Mouse (Mus musculus) left cerebral cortex, adult 18-20 months (tissue): ENCODE measurements around the gene Krtap4-9. TPM values are rescaled to one million over a fixed set of nuclear protein-coding genes. Genes with fewer than 3 reads are reported as not detected.
"Not testable (repeated sequence)": the region's sequence is repeated elsewhere in the genome, so short reads cannot be mapped to it uniquely, and the experiment has no call there.

Experiments
- DNase-seq, 2 experiments: peaks; one replicate each; pipeline ENCODE4 v3.0.0; 2021 to 2022; ENCODE audit warnings: low spot score in 2 of 2, mixed read lengths in 1 of 2
- long read RNA-seq, 2 experiments: library from polyadenylated mRNA; stranded (forward); transcript quantifications; one replicate each; pipeline ENCODE4 v2.0.0; 2021
- total RNA-seq, 2 experiments: library from RNA; stranded (reverse); gene quantifications; 2 replicates each; pipeline ENCODE4 v1.2.3; 2021

Krtap4-9 gene
- total RNA-seq, result not detected
- long read RNA-seq, experiment 1, result 0 reads
- long read RNA-seq, experiment 2, result 0 reads

DNA sequence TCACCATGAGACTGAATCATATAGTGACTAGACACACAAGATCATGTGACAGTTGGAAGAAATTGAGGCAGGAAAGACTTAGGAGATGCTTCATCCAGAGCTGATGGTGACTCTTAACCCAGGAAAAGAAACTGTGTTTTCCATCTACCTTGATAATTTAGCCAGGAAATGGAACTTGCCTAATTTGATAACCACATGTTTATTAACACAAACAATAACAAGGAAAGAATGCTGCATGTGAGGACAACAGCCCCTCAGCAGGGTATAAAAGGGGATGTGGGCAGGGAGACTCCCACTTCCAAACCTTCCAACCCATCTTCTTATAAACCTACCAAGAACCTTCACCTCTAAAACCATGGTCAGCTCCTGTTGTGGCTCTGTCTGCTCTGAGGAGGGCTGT is at the start of gene Krtap4-9:
TSS of gene Krtap4-9 (plus strand) at position 301 of the 400 bp plus-strand sequence.
- DNase-seq, result not testable (repeated sequence)

DNA sequence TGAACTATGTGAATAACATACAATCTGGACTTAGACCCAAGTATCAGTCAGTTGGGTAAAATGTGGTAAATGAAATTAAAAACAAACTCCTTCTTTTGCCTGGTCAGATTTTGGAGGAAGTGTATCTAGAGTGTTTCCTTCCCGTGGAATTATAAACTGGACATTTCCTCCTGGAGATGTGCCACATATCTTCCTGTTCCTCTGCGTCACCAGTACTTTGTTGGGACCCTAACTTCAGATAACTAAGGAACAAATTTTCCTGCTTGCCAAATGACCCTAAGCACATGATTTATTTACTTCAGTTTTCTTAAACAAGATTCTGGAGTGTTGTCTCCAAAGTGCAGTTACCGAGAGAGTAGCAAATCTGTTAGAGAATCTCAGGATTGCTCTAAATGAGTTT is 41.0 kb upstream of the Krtap4-9 start:
- DNase-seq, result no peak

DNA sequence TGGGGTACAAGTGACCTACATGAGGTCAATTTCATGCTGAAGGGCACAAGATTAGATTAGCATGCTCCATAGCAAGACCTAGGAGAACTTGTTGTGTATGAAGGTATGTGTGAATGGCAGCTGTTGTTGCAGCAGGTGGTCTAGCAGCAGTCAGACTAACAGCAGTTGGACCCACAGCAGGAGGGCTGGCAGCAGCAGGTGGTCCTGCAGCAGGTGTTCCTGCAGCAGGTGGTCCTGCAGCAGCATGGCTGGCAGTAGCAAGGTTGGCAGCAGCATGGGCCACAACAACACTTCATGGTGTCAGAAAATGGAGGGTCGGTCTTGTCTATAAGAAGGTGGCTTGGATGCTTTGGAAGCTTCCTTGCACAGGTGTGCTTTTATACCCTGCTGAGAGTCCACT is 26.1 kb upstream of the Krtap4-9 start:
- DNase-seq, result no peak

DNA sequence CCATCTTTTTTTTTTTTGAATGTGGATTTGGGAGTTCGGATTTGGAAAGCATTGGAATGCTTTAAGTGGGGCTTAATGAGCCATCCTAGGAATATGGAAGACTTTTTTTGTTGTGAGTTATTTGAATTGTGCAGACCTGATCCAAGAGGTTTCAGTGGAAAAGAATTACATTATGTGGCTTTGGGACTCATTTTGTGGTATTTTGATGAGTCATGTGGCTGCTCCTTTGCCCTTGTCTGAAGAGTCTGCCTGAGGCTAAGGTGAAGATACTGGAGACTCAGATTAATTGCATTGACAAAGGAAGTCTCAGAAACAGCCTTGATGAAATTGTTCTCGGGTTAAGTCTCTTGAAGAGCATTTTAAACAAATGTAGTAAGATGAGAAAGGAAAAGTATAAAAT is 16.6 kb upstream of the Krtap4-9 start:
- no peak for DNase-seq

DNA sequence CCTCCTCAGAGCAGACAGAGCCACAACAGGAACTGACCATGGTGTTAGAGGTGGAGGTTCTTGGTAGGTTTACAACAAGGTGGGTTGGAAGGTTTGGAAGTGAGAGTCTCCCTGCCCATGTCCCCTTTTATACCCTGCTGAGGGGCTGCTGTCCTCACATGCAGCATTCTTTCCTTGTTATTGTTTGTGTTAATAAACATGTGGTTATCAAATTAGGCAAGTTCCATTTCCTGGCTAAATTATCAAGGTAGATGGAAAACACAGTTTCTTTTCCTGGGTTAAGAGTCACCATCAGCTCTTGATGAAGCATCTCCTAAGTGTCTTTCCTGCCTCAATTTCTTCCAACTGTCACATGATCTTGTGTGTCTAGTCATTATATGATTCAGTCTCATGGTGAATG is 12.2 kb upstream of the Krtap4-9 start, which contains the start of gene Gm11595:
TSS of gene Gm11595 (minus strand) at position 101 of the 400 bp plus-strand sequence.
- DNase-seq, result not testable (repeated sequence)

DNA sequence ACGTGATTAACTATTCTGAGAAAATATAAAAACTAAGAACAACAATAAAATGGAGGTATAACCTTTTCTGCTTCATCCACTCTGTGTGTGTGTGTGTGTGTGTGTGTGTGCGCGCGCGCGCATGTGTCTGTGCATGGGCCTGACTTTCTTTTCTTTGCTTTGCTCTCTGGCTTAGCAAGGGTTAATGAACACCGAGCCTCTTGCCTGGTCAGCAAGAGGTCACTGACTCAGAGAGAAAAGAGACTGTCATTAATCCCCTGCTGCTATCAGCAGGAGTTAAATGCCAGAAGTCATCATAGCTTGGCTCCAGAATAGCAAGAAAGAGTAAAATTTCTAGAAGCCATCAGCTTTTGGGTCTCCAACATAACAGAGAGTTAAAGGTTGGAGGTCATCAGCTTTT is 6.6 kb upstream of the Krtap4-9 start:
- no peak for DNase-seq

DNA sequence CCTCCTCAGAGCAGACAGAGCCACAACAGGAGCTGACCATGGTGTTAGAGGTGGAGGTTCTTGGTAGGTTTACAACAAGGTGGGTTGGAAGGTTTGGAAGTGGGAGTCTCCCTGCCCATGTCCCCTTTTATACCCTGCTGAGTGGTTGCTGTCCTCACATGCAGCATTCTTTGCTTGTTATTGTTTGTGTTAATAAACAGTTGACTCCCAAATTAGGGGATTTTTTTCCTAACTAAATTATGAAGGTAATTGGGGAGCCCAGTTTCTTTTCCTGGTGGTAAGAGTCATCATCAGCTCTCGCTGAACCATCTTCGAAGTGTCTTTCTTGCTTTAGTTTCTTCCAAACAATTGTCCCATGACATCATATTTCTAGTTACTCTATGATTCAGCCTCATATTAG is 4.4 kb upstream of the Krtap4-9 start, which contains the start of gene Krtap4-8:
TSS of gene Krtap4-8 (minus strand) at position 101 of the 400 bp plus-strand sequence.
- DNase-seq, result no peak

DNA sequence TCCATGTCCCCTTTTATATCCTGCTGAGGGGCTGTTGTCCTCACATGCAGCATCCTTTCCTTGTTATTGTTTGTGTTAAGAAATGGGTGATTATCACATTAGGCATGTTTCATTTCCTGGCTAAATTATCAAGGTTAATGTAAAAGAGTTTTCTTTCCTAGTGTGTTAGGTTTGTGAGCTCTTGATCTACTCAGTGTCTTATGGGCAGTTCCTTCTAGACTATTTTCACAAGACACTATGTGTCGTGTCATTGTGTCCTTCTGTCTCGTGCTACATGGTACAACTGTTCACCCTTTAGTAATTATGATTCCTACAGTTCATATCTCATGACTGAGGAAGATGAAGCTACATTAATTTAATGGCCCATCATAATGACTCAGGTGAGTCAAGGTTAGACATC is 8.4 kb downstream of the Krtap4-9 start, which contains the start of gene Gm11596:
TSS of gene Gm11596 (minus strand) at position 101 of the 400 bp plus-strand sequence.
- DNase-seq, result no peak

DNA sequence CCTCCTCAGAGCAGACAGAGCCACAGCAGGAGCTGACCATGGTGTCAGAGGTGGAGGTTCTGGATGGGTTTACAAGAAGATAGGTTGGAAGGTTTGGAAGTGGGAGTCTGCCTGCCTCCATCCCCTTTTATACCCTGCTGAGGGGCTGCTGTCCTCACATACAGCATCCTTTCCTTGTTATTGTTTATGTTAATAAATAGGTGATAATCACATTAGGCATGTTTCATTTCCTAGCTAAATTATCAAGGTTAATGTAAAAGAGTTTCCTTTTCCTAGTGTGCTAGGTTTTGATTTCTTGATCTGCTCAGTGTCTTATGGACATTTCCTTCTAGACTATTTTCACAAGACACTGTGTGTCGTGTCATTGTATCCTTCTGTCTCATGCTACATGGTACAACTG is 13.8 kb downstream of the Krtap4-9 start, which contains the start of gene Gm11569:
TSS of gene Gm11569 (minus strand) at position 101 of the 400 bp plus-strand sequence.
- DNase-seq, result not testable (repeated sequence)

DNA sequence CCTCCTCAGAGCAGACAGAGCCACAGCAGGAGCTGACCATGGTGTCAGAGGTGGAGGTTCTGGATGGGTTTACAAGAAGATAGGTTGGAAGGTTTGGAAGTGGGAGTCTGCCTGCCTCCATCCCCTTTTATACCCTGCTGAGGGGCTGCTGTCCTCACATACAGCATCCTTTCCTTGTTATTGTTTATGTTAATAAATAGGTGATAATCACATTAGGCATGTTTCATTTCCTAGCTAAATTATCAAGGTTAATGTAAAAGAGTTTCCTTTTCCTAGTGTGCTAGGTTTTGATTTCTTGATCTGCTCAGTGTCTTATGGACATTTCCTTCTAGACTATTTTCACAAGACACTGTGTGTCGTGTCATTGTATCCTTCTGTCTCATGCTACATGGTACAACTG is 19.3 kb downstream of the Krtap4-9 start, which contains the start of gene Gm11554:
TSS of gene Gm11554 (minus strand) at position 101 of the 400 bp plus-strand sequence.
- not testable (repeated sequence) for DNase-seq

DNA sequence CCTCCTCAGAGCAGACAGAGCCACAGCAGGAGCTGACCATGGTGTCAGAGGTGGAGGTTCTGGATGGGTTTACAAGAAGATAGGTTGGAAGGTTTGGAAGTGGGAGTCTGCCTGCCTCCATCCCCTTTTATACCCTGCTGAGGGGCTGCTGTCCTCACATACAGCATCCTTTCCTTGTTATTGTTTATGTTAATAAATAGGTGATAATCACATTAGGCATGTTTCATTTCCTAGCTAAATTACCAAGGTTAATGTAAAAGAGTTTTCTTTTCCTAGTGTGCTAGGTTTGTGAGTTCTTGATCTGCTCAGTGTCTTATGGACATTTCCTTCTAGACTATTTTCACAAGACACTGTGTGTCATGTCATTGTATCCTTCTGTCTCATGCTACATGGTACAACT is 24.8 kb downstream of the Krtap4-9 start, which contains the start of gene Krtap4-13:
TSS of gene Krtap4-13 (minus strand) at position 101 of the 400 bp plus-strand sequence.
- DNase-seq, result not testable (repeated sequence)

DNA sequence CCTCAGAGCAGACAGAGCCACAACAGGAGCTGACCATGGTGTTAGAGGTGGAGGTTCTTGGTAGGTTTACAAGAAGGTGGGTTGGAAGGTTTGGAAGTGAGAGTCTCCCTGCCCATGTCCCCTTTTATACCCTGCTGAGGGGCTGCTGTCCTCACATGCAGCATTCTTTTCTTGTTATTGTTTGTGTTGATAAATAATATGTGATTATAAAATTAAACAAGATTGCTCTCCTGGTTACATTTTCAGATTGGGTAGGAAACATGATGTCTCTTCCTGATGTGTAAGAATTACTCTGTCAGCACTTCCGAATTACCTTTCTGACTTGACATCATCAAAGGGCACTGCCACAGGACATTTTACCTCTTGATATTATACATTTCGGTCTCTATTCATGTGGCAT is 30.6 kb downstream of the Krtap4-9 start, which contains the start of gene Gm11564:
TSS of gene Gm11564 (minus strand) at position 101 of the 400 bp plus-strand sequence.
- not testable (repeated sequence) for DNase-seq

Other genes starting within 250 kb of the Krtap4-9 start
- not detected for gene Krt40, start 242.0 kb upstream of the Krtap4-9 start, total RNA-seq
- gene Krtap3-3, start 234.3 kb upstream of the Krtap4-9 start, total RNA-seq, result not detected
- not detected for gene Krtap3-2, start 228.3 kb upstream of the Krtap4-9 start, total RNA-seq
- gene Gm11939, start 225.7 kb upstream of the Krtap4-9 start, total RNA-seq, result not detected
- gene Krtap3-1, start 218.6 kb upstream of the Krtap4-9 start, total RNA-seq, result not detected
- gene Krtap1-5, start 204.2 kb upstream of the Krtap4-9 start, total RNA-seq, result not detected
- not detected for gene Krtap1-4, start 201.5 kb upstream of the Krtap4-9 start, total RNA-seq
- not detected for gene Krtap1-3, start 193.9 kb upstream of the Krtap4-9 start, total RNA-seq
- gene Krtap9-3, start 187.1 kb upstream of the Krtap4-9 start, total RNA-seq, result not detected
- not detected for gene Gm11938, start 181.9 kb upstream of the Krtap4-9 start, total RNA-seq
- not detected for gene Gm11937, start 175.0 kb upstream of the Krtap4-9 start, total RNA-seq
- gene Krtap2-4, start 170.4 kb upstream of the Krtap4-9 start, total RNA-seq, result not detected
- not detected for gene Gm11562, start 164.8 kb upstream of the Krtap4-9 start, total RNA-seq
- not detected for gene Krtap4-1, start 157.0 kb upstream of the Krtap4-9 start, total RNA-seq
- gene Krtap4-2, start 150.1 kb upstream of the Krtap4-9 start, total RNA-seq, result not detected
- gene Krtap4-7, start 141.1 kb upstream of the Krtap4-9 start, total RNA-seq, result not detected
- gene Gm11555, start 135.0 kb upstream of the Krtap4-9 start, total RNA-seq, result not detected
- gene Gm11563, start 126.2 kb upstream of the Krtap4-9 start, total RNA-seq, result not detected
- not detected for gene Krtap4-6, start 119.2 kb upstream of the Krtap4-9 start, total RNA-seq
- gene Gm14190, start 94.5 kb upstream of the Krtap4-9 start, total RNA-seq, result not detected
- gene Gm14180, start 50.9 kb upstream of the Krtap4-9 start, total RNA-seq, result not detected
- gene Gm11595, start 12.3 kb upstream of the Krtap4-9 start, total RNA-seq, result not detected
- not detected for gene Krtap4-8, start 4.5 kb upstream of the Krtap4-9 start, total RNA-seq
- gene Gm11596, start 8.3 kb downstream of the Krtap4-9 start, total RNA-seq, result not detected
- gene Gm11569, start 13.7 kb downstream of the Krtap4-9 start, total RNA-seq, result not detected
- gene Gm11554, start 19.2 kb downstream of the Krtap4-9 start, total RNA-seq, result not detected
- gene Krtap4-13, start 24.7 kb downstream of the Krtap4-9 start, total RNA-seq, result not detected
- not detected for gene Gm11564, start 30.5 kb downstream of the Krtap4-9 start, total RNA-seq
- not detected for gene 2300003K06Rik, start 52.9 kb downstream of the Krtap4-9 start, total RNA-seq
- gene Krtap4-16, start 66.4 kb downstream of the Krtap4-9 start, total RNA-seq, result not detected
- not detected for gene Gm11568, start 72.7 kb downstream of the Krtap4-9 start, total RNA-seq
- not detected for gene Gm11559, start 79.3 kb downstream of the Krtap4-9 start, total RNA-seq
- gene Krtap9-1, start 88.2 kb downstream of the Krtap4-9 start, total RNA-seq, result not detected
- not detected for gene Gm11567, start 94.0 kb downstream of the Krtap4-9 start, total RNA-seq
- not detected for gene Krtap31-1, start 122.7 kb downstream of the Krtap4-9 start, total RNA-seq
- not detected for gene Gm11565, start 129.6 kb downstream of the Krtap4-9 start, total RNA-seq
- gene Krtap31-2, start 151.1 kb downstream of the Krtap4-9 start, total RNA-seq, result not detected
- not detected for gene Krtap9-5, start 163.3 kb downstream of the Krtap4-9 start, total RNA-seq
- not detected for gene Krtap29-1, start 193.9 kb downstream of the Krtap4-9 start, total RNA-seq
- gene Krtap16-1, start 201.4 kb downstream of the Krtap4-9 start, total RNA-seq, result not detected
- gene Krtap17-1, start 208.8 kb downstream of the Krtap4-9 start, total RNA-seq, result not detected
- not detected for gene Krt33a, start 231.0 kb downstream of the Krtap4-9 start, total RNA-seq
- gene Krt33b, start 244.7 kb downstream of the Krtap4-9 start, total RNA-seq, result not detected